Mouse (Mus musculus) kidney, embryonic 14.5 days (tissue): ENCODE measurements at regions not wholly inside any gene's neighbourhood (a gene's known extent, or its start where the extent isn't known, plus 50 kb on each side); places are given as distances from the start of the nearest gene placed in this dataset.

Experiments
- ATAC-seq: fragments of 200-750 bp; cut with Nextera tagmentation; 2 replicates; pipeline ENCODE4 v1.8.0; 2017; ENCODE audit warnings: moderate number of reproducible peaks, mild to moderate bottlenecking, moderate TSS enrichment, moderate library complexity; ENCODE audit not compliant: low FRiP score, low TSS enrichment
- H3K27ac ChIP-seq: fragments of 300-500 bp; sonication (generic); 2 replicates; pipeline ENCODE4 v1.5.1; 2014; ENCODE audit warnings: low read depth, mild to moderate bottlenecking, low read length, moderate library complexity, mixed read lengths
- H3K27me3 ChIP-seq: fragments of 300-500 bp; sonication (generic); 2 replicates; pipeline ENCODE4 v1.6.1; 2014; ENCODE audit warnings: mild to moderate bottlenecking, low read length; ENCODE audit not compliant: control insufficient read depth, insufficient read depth
- H3K36me3 ChIP-seq: fragments of 300-500 bp; sonication (generic); 2 replicates; pipeline ENCODE4 v1.6.1; 2014; ENCODE audit warnings: low read length, mixed read lengths; ENCODE audit not compliant: control insufficient read depth, insufficient read depth
- H3K4me1 ChIP-seq: fragments of 300-500 bp; sonication (generic); 2 replicates; pipeline ENCODE4 v1.6.1; 2014; ENCODE audit warnings: low read length, mixed read lengths; ENCODE audit not compliant: control insufficient read depth, insufficient read depth
- H3K4me2 ChIP-seq: fragments of 300-500 bp; sonication (generic); replicated peaks from 2 replicates; pipeline ENCODE4 v1.6.1; 2014; ENCODE audit warnings: low read depth, mild to moderate bottlenecking, low read length
- H3K4me3 ChIP-seq: fragments of 300-500 bp; sonication (generic); 2 replicates; pipeline ENCODE4 v1.5.1; 2014; ENCODE audit warnings: mild to moderate bottlenecking, low read length
- H3K9ac ChIP-seq: fragments of 300-500 bp; sonication (generic); 2 replicates; pipeline ENCODE4 v1.6.1; 2014; ENCODE audit warnings: low read depth, mild to moderate bottlenecking, low read length, moderate library complexity
- H3K9me3 ChIP-seq: fragments of 300-500 bp; sonication (generic); 2 replicates; pipeline ENCODE4 v1.6.1; 2016; ENCODE audit warnings: low read length; ENCODE audit not compliant: control insufficient read depth
- WGBS: fragments of 180-500 bp; shearing (Covaris S2); extraction: QIAGEN DNeasy Blood & Tissue Kit; methylation state at CpG from one replicate; pipeline ENCODE4 v1.1.7; 2014; 5-methylcytosine and 5-hydroxymethylcytosine counted together

DNA sequence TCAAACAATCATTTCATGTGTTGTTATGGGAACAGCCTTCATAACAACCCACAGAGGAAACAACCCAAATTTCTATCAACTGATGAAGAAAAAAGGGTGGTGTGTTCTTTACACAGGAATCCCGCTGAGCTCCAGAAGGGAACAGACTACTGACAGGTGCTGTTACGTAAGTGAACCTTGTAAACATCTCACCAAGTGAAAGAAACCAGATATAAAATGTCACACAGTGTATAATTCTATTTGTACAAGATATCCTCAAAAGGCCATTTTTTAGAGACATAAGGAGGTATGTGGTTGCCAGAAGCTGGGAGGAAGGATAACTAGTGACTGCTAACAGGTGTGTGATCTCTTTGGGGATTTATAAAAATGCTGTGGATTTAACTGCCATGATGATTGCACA, 119.9 kb downstream of the Plod2 start:
- ATAC-seq: no peak
- Histone ChIP-seq H3K36me3 (no peaks in the 10 kb centered on the region), H3K27ac (no peak overlapping the region), H3K4me1 (no peaks in the 10 kb centered on the region), H3K4me3 (no peak overlapping the region), H3K9me3 (no peaks in the 10 kb centered on the region), H3K4me2 (no peak overlapping the region), H3K27me3 (no peaks in the 10 kb centered on the region), H3K9ac (no peak overlapping the region)
- 80% methylated on average over 2 of the region's 2 CpGs for WGBS

DNA sequence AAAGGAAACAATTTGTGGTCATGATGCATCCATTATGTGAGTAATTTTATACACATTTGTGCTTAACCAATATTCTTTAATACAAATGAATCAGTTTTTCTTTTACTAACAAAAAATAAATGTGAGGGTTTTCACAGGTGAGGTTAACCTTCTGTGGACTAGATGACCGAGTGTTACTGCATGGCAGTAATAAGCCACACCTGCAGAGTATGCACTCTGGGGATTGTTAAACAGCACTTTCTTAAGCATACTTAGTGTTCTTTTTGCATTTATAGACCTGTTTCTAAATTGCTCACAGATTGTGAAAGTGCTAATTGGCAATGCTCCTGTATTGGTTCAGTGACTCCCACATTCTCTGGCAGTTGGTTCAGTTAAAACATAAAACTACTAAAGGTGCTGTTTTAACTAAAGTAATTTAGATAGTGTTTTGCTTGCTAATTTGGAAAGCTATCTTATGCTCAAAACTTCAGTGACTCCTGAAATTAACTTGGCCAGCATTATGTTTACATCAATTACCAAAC, 125.4 kb downstream of the Plod2 start:
- H3K27ac ChIP-seq: no peak overlapping the region
- H3K4me1 ChIP-seq: no peaks in the 10 kb centered on the region
- 65% methylated on average over 1 of the region's 1 CpGs for WGBS
- no peak overlapping the region for H3K4me3 ChIP-seq
- no peak for ATAC-seq
- no peaks in the 10 kb centered on the region for H3K36me3 ChIP-seq
- H3K9me3 ChIP-seq: 0 out of 2 replicates have a peak, but pooled peaks cover 2% of the 10 kb centered on the region
- no peaks in the 10 kb centered on the region for H3K27me3 ChIP-seq
- H3K4me2 ChIP-seq: no peak overlapping the region
- no peak overlapping the region for H3K9ac ChIP-seq

DNA sequence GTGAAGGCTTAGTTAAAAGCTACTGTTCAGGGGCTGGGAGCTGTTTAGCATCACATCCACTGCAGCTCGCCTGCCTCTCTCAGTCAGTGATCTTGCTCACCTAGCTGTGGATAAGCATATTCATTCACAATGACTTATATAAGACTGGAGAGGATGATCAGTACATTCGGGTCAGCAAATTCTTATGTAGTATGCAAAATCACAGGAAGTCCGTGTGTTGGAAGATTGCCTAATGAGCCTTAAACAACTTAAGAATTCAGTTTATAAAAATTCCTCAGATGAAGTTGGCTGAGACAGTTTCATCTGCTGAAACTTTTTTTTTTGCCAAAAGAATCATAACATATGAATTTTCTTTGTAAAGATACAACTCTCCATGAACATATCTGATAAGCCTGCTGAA, 129.9 kb downstream of the Plod2 start:
- Histone ChIP-seq H3K27ac (no peak overlapping the region), H3K36me3 (no peaks in the 10 kb centered on the region), H3K4me3 (no peak overlapping the region), H3K4me1 (no peaks in the 10 kb centered on the region), H3K4me2 (no peak overlapping the region), H3K9ac (no peak overlapping the region), H3K27me3 (no peaks in the 10 kb centered on the region), H3K9me3 (0 out of 2 replicates have a peak, but pooled peaks cover 2% of the 10 kb centered on the region)
- ATAC-seq: no peak
- 76% methylated on average over 3 of the region's 3 CpGs for WGBS

DNA sequence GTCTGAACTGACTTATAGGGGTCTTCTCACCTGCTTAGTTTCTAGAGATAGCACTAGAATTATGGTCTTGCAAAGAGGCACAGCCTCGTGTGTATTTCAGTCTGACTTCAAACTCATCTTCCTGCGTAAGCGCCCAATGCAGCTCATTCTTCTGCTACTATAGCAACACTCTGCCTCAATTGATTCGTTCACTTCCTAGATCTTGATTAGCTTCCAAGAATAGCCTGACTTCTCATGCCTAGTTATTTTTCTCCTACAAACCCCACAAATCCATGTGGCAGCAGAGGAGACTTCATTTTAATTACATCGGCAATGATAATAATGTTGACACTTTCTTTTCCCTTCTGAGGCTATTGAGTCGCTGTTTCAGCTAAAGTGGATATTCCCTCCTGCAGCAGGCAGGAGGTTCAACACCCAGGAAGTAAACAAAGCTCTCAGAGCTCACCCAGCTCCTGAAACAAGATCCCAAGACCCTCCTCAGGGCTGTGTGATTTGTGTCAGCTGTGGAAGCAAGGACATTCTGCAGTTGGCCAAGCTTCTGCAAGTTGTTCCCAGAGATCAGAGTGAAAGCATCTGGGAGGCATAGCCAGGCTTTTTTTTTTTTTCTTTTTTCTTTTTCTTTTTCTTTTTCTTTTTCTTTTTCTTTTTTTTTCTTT, 152.5 kb downstream of the Plod2 start:
- H3K27ac ChIP-seq: peak overlapping the region; percentile 30; the same call in 1 of the 2 replicates

DNA sequence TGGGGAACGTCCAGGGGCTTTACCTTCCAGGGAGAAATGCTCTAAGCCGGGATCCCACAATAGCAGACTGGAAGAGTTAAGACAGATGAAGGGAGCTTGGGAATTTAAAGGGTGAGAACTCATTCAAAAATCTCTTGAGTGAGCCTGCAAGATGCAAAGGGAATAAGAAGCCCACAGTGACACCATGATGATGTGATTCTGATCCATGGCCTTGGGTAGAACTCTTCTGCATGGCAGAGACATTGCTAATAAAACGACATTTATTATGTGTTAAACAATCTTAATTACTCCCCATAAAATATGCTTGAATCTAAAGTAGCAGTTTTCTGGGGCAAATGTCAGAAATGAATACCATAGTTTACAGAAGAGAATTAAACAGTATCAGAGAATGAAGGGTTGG, 155.9 kb downstream of the Plod2 start:
- H3K36me3 ChIP-seq: no peaks in the 10 kb centered on the region
- no peak for ATAC-seq

More for the DNA sequence above, 152.5 kb downstream of the Plod2 start:
- Histone ChIP-seq H3K4me3 (no peak overlapping the region), H3K9ac (no peak overlapping the region), H3K36me3 (no peaks in the 10 kb centered on the region), H3K4me1 (no peaks in the 10 kb centered on the region), H3K9me3 (no peaks in the 10 kb centered on the region), H3K4me2 (no peak overlapping the region), H3K27me3 (no peaks in the 10 kb centered on the region)
- peak; percentile 64; the same call in 1 of the 2 replicates for ATAC-seq
- 46% methylated on average over 6 of the region's 6 CpGs for WGBS

DNA sequence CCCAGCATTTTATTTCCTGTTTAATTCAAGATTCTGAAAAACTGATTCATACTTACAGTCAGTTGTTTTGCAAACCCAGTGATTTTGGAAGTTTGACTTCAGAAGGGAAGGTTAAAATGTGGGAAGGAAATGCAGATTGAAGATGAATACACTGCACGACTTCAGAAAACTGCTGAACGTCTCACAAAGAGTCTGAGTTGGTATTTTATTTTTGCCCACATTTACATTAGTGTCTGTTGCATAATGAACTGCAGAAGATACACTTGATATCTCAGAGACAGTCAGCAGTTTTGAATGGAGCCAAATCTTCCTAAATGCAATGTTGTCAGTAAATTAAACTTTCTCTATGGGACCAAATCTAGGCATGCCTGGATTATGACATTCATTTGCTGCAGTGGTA, 162.7 kb downstream of the Plod2 start:
- Histone ChIP-seq H3K9ac (no peak overlapping the region), H3K4me1 (no peaks in the 10 kb centered on the region), H3K4me2 (no peak overlapping the region), H3K36me3 (no peaks in the 10 kb centered on the region), H3K4me3 (no peak overlapping the region), H3K9me3 (no peaks in the 10 kb centered on the region), H3K27ac (no peak overlapping the region), H3K27me3 (no peaks in the 10 kb centered on the region)
- no peak for ATAC-seq
- 85% methylated on average over 2 of the region's 2 CpGs for WGBS

More for the DNA sequence above, 155.9 kb downstream of the Plod2 start:
- Histone ChIP-seq H3K9ac (no peak overlapping the region), H3K27me3 (no peaks in the 10 kb centered on the region), H3K27ac (no peak overlapping the region), H3K9me3 (no peaks in the 10 kb centered on the region), H3K4me3 (no peak overlapping the region), H3K4me1 (no peaks in the 10 kb centered on the region), H3K4me2 (no peak overlapping the region)
- 78% methylated on average over 3 of the region's 3 CpGs for WGBS

DNA sequence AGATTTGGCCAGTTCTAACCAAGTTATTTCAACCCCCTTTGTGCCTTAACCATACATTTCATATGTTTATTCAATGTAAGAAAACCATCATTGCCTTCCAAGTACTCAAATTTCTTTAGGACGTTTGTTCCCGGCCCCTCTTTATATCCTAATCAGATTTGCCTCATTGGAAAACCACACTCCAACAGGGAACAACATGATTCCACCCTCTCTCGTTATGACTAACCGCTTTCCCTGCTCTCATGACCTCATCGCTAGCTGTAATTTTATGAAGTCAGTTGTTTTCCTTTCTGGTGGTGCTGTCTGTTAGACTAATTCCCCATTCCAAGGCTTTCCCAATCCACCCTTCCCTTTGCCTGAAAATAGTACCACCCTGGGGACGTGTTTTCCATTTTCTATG, 165.0 kb downstream of the Plod2 start:
- no peak for ATAC-seq
- Histone ChIP-seq H3K4me2 (no peak overlapping the region), H3K9ac (no peak overlapping the region), H3K4me1 (no peaks in the 10 kb centered on the region), H3K4me3 (no peak overlapping the region), H3K9me3 (no peaks in the 10 kb centered on the region), H3K27me3 (no peaks in the 10 kb centered on the region), H3K36me3 (no peaks in the 10 kb centered on the region), H3K27ac (no peak overlapping the region)
- 55% methylated on average over 6 of the region's 6 CpGs for WGBS

DNA sequence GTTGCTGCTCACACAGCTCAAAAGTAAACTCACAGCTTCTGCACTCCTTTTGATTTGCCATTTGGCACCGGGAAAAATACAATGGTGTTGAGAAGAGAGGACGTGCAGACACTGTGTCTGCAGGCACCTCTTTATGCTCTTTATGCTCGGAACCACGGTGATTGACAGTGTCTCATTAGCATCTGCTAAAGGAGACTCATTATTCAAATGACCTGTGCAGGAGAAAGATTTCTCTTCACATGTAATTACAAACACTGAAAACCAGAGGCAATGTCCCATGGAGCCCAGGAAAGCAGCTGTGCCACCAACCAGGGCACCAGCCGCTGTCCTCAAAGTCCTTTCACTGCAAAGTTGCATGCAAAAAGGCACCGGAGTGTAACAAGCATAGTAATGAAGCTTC, 175.2 kb downstream of the Plod2 start:
- Histone ChIP-seq H3K4me3 (no peak overlapping the region), H3K27me3 (no peaks in the 10 kb centered on the region), H3K9ac (no peak overlapping the region), H3K9me3 (no peaks in the 10 kb centered on the region), H3K27ac (no peak overlapping the region), H3K4me1 (no peaks in the 10 kb centered on the region), H3K4me2 (no peak overlapping the region), H3K36me3 (no peaks in the 10 kb centered on the region)
- WGBS: 49% methylated on average over 6 of the region's 6 CpGs
- no peak for ATAC-seq

DNA sequence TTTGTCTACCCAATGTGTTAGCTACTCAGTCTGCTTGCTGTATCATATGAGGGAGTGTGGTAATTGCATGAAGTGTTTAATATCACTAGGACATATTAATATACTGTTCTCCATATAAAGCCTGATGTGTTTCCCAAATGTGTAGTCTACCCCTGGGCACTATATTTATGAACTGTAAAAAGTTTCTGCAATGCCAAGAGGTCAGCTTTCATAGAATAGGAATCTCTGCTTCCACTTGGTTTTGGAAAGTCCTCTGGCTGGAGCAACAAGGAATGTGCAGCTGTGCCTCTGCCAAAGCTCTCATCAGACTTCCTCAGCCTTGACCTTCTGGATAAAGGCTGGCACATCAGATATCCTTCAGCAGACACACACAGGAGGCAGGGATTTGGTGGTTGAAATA, 176.3 kb downstream of the Plod2 start:
- no peaks in the 10 kb centered on the region for H3K9me3 ChIP-seq
- H3K27me3 ChIP-seq: no peaks in the 10 kb centered on the region
- H3K4me3 ChIP-seq: no peak overlapping the region
- H3K4me2 ChIP-seq: no peak overlapping the region
- H3K9ac ChIP-seq: no peak overlapping the region
- no peak overlapping the region for H3K27ac ChIP-seq
- ATAC-seq: no peak
- H3K36me3 ChIP-seq: no peaks in the 10 kb centered on the region
- H3K4me1 ChIP-seq: no peaks in the 10 kb centered on the region
